Mouse (Mus musculus) hindbrain, embryonic 13.5 days (tissue): ENCODE data around the gene Larp1. TPM values are rescaled to one million over a fixed set of nuclear protein-coding genes. Genes with fewer than 3 reads are reported as not detected.
"Not testable (repeated sequence)": the region's sequence is repeated elsewhere in the genome, so short reads cannot be mapped to it uniquely, and the experiment has no call there.

ENCODE experiments used
- ATAC-seq: fragments of 200-750 bp; cut with Nextera tagmentation; 2 replicates; pipeline ENCODE4 v1.8.0; 2017; ENCODE audit warnings: moderate TSS enrichment; ENCODE audit not compliant: low FRiP score
- H3K27ac ChIP-seq: fragments of 300-500 bp; sonication (generic); 2 replicates; pipeline ENCODE4 v1.5.1; 2015; ENCODE audit warnings: inconsistent platforms, mild to moderate bottlenecking, moderate library complexity
- H3K27me3 ChIP-seq: fragments of 300-500 bp; sonication (generic); 2 replicates; pipeline ENCODE4 v1.6.1; 2015; ENCODE audit warnings: mild to moderate bottlenecking, inconsistent platforms
- H3K36me3 ChIP-seq: fragments of 300-500 bp; sonication (generic); 2 replicates; pipeline ENCODE4 v1.6.1; 2015; ENCODE audit warnings: mild to moderate bottlenecking, inconsistent platforms
- H3K4me1 ChIP-seq: fragments of 300-500 bp; sonication (generic); replicated peaks from 2 replicates; pipeline ENCODE4 v1.6.1; 2015; ENCODE audit warnings: inconsistent platforms
- H3K4me2 ChIP-seq: fragments of 300-500 bp; sonication (generic); 2 replicates; pipeline ENCODE4 v1.6.1; 2015; ENCODE audit warnings: inconsistent platforms, mild to moderate bottlenecking, moderate library complexity
- H3K4me3 ChIP-seq: fragments of 300-500 bp; sonication (generic); 2 replicates; pipeline ENCODE4 v1.5.1; 2015; ENCODE audit warnings: mild to moderate bottlenecking, inconsistent platforms
- H3K9ac ChIP-seq: fragments of 300-500 bp; sonication (generic); 2 replicates; pipeline ENCODE4 v1.6.1; 2015; ENCODE audit warnings: mild to moderate bottlenecking, inconsistent platforms
- H3K9me3 ChIP-seq: fragments of 300-500 bp; sonication (generic); 2 replicates; pipeline ENCODE4 v1.6.1; 2016; ENCODE audit warnings: inconsistent platforms
- WGBS: fragments of 180-500 bp; shearing (Covaris S2); methylation state at CpG from one replicate; pipeline ENCODE4 v1.1.7; 2015; 5-methylcytosine and 5-hydroxymethylcytosine counted together
- polyA plus RNA-seq: library from polyadenylated mRNA; unstranded; fragments of >200 nt; fragmentation: Nextera tagmentation; extraction: Ambion mirVana; gene quantifications from 2 replicates; pipeline ENCODE4 v1.2.1, GENCODE M21; 2015

The Larp1 gene
- polyA plus RNA-seq, 1 experiment from 2014 or later, result 16.4 TPM

GRCm38 (mm10) chr11:58095561-58095960, 86.7 kb downstream of the Larp1 start:
- peaks cover 40% of the 10 kb centered on the region for H3K27me3 ChIP-seq
- peaks cover 8% of the 10 kb centered on the region for H3K4me1 ChIP-seq
- 93% methylated on average over 1 of the region's 1 CpGs for WGBS
- ATAC-seq, result no peak
- H3K4me3 ChIP-seq, result no peak overlapping the region
- no peaks in the 10 kb centered on the region for H3K36me3 ChIP-seq
- H3K9me3 ChIP-seq, result no peaks in the 10 kb centered on the region
- no peak overlapping the region for H3K9ac ChIP-seq
- no peak overlapping the region for H3K4me2 ChIP-seq
- no peak overlapping the region for H3K27ac ChIP-seq

- no peaks in the 10 kb centered on the region for H3K9me3 ChIP-seq
- no peak overlapping the region for H3K27ac ChIP-seq
- WGBS, result 85% methylated on average over 5 of the region's 5 CpGs
- no peak for ATAC-seq
- H3K4me1 ChIP-seq, result peaks cover 8% of the 10 kb centered on the region
- no peak overlapping the region for H3K9ac ChIP-seq
- H3K27me3 ChIP-seq, result peaks cover 40% of the 10 kb centered on the region
- no peak overlapping the region for H3K4me2 ChIP-seq
- no peaks in the 10 kb centered on the region for H3K36me3 ChIP-seq
- H3K4me3 ChIP-seq, result no peak overlapping the region
Observed at GRCm38 (mm10) chr11:58096160-58096559, 87.3 kb downstream of the Larp1 start.

GRCm38 (mm10) chr11:58096821-58097620, 88.2 kb downstream of the Larp1 start:
- H3K36me3 ChIP-seq, result no peaks in the 10 kb centered on the region
- H3K4me3 ChIP-seq, result no peak overlapping the region; the same call in 1 of the 2 replicates
- no peak overlapping the region for H3K27ac ChIP-seq
- H3K9me3 ChIP-seq, result no peaks in the 10 kb centered on the region
- H3K4me2 ChIP-seq, result peak overlapping the region; percentile 56; the same call in 1 of the 2 replicates
- WGBS, result 59% methylated on average over 20 of the region's 20 CpGs
- peaks cover 40% of the 10 kb centered on the region for H3K27me3 ChIP-seq
- no peak overlapping the region for H3K9ac ChIP-seq
- H3K4me1 ChIP-seq, result peaks cover 8% of the 10 kb centered on the region
- ATAC-seq, result no peak

GRCm38 (mm10) chr11:58097621-58098365, 88.9 kb downstream of the Larp1 start:
- Histone ChIP-seq H3K36me3 (no peaks in the 10 kb centered on the region), H3K4me3 (peak overlapping the region; percentile 35), H3K27ac (no peak overlapping the region), H3K27me3 (peaks cover 40% of the 10 kb centered on the region), H3K9me3 (no peaks in the 10 kb centered on the region), H3K4me1 (peaks cover 9% of the 10 kb centered on the region), H3K4me2 (peak overlapping the region; percentile 56), H3K9ac (peak overlapping the region; percentile 56)
- 3% methylated on average over 23 of the region's 38 CpGs for WGBS
- no peak for ATAC-seq

GRCm38 (mm10) chr11:58098366-58098720, 89.5 kb downstream of the Larp1 start:
- peaks cover 40% of the 10 kb centered on the region for H3K27me3 ChIP-seq
- ATAC-seq, H3K9ac ChIP-seq, H3K9me3 ChIP-seq, H3K36me3 ChIP-seq, H3K27ac ChIP-seq: not testable (repeated sequence)
- WGBS, result 60% methylated on average over 5 of the region's 5 CpGs
- H3K4me3 ChIP-seq, result peak overlapping the region; percentile 35; the same call in 1 of the 2 replicates
- H3K4me1 ChIP-seq, result peaks cover 14% of the 10 kb centered on the region
- peak overlapping the region; percentile 56; the same call in 1 of the 2 replicates for H3K4me2 ChIP-seq

GRCm38 (mm10) chr11:58100006-58100405, 91.1 kb downstream of the Larp1 start:
- WGBS, result 79% methylated on average over 2 of the region's 2 CpGs
- peaks cover 22% of the 10 kb centered on the region for H3K4me1 ChIP-seq
- peaks cover 40% of the 10 kb centered on the region for H3K27me3 ChIP-seq
- H3K9ac ChIP-seq, result 0 out of 2 replicates have a peak overlapping the region, but pooled peaks have one; percentile 13
- H3K9me3 ChIP-seq, result no peaks in the 10 kb centered on the region
- H3K4me3 ChIP-seq, result no peak overlapping the region
- no peak for ATAC-seq
- no peaks in the 10 kb centered on the region for H3K36me3 ChIP-seq
- no peak overlapping the region for H3K27ac ChIP-seq
- no peak overlapping the region for H3K4me2 ChIP-seq

GRCm38 (mm10) chr11:58101194-58101720, 92.4 kb downstream of the Larp1 start:
- ATAC-seq, result no peak
- Histone ChIP-seq H3K9ac (no peak overlapping the region), H3K27ac (no peak overlapping the region), H3K4me1 (peaks cover 34% of the 10 kb centered on the region), H3K27me3 (peaks cover 29% of the 10 kb centered on the region), H3K4me2 (no peak overlapping the region), H3K9me3 (no peaks in the 10 kb centered on the region), H3K4me3 (no peak overlapping the region), H3K36me3 (no peaks in the 10 kb centered on the region)
- WGBS, result 87% methylated on average over 4 of the region's 4 CpGs

- WGBS, result 77% methylated on average over 3 of the region's 3 CpGs
- H3K36me3 ChIP-seq, result no peaks in the 10 kb centered on the region
- no peak overlapping the region for H3K4me3 ChIP-seq
- H3K4me1 ChIP-seq, result peaks cover 36% of the 10 kb centered on the region
- no peaks in the 10 kb centered on the region for H3K9me3 ChIP-seq
- peaks cover 20% of the 10 kb centered on the region for H3K27me3 ChIP-seq
- H3K4me2 ChIP-seq, result no peak overlapping the region
- H3K9ac ChIP-seq, result no peak overlapping the region
- no peak overlapping the region for H3K27ac ChIP-seq
- no peak for ATAC-seq
Observed at GRCm38 (mm10) chr11:58102146-58102545, 93.3 kb downstream of the Larp1 start.

GRCm38 (mm10) chr11:58102581-58103343, 93.9 kb downstream of the Larp1 start:
- peak overlapping the region; percentile 71 for H3K4me2 ChIP-seq
- peaks cover 15% of the 10 kb centered on the region for H3K27me3 ChIP-seq
- H3K4me1 ChIP-seq, result peaks cover 37% of the 10 kb centered on the region
- no peak for ATAC-seq
- no peaks in the 10 kb centered on the region for H3K9me3 ChIP-seq
- WGBS, result 90% methylated on average over 9 of the region's 9 CpGs
- H3K36me3 ChIP-seq, result no peaks in the 10 kb centered on the region
- H3K4me3 ChIP-seq, result peak overlapping the region; percentile 91; the same call in 1 of the 2 replicates
- H3K9ac ChIP-seq, result peak overlapping the region; percentile 75
- peak overlapping the region; percentile 82; the same call in 1 of the 2 replicates for H3K27ac ChIP-seq

- H3K4me3 ChIP-seq, result peak overlapping the region; percentile 91
- ATAC-seq, result no peak; the same call in 1 of the 2 replicates
- peak overlapping the region; percentile 71 for H3K4me2 ChIP-seq
- peaks cover 10% of the 10 kb centered on the region for H3K27me3 ChIP-seq
- WGBS, result 54% methylated on average over 13 of the region's 13 CpGs
- H3K36me3 ChIP-seq, result no peaks in the 10 kb centered on the region
- H3K9ac ChIP-seq, result peak overlapping the region; percentile 75
- no peaks in the 10 kb centered on the region for H3K9me3 ChIP-seq
- peaks cover 39% of the 10 kb centered on the region for H3K4me1 ChIP-seq
- peak overlapping the region; percentile 82 for H3K27ac ChIP-seq
Observed at GRCm38 (mm10) chr11:58103344-58103653, 94.4 kb downstream of the Larp1 start.

- Histone ChIP-seq H3K4me2 (peak within 1 kb of the TSS; percentile 71), H3K9me3 (no peaks in the 10 kb centered on the region), H3K27me3 (peaks cover 5% of the 10 kb centered on the region), H3K27ac (peak within 1 kb of the TSS; percentile 91), H3K9ac (peak within 1 kb of the TSS; percentile 93), H3K4me1 (peaks cover 40% of the 10 kb centered on the region), H3K36me3 (no peaks in the 10 kb centered on the region), H3K4me3 (peak within 1 kb of the TSS; percentile 91)
- under 1% methylated on average over 55 of the region's 55 CpGs for WGBS
- ATAC-seq, result peak; percentile 97
Observed at GRCm38 (mm10) chr11:58103697-58104306, 94.9 kb downstream of the Larp1 start, which contains the start of gene Cnot8. Cnot8 (plus strand) TSS chr11:58104153.
